Mouse (Mus musculus) neutrophil, adult 83 days (primary cell): Measurements from ENCODE around the gene Fam173b. TPM values are rescaled to one million over a fixed set of nuclear protein-coding genes. Genes with fewer than 3 reads are reported as not detected.

ENCODE experiments used
- total RNA-seq, 2 experiments: library from RNA; stranded (reverse); gene quantifications; one replicate each; pipeline ENCODE4 v1.2.4; 2023

The Fam173b gene
- total RNA-seq, result 1 to 10 TPM; 6.1 to 7.8 TPM

GRCm38 (mm10) chr15:31601646-31602374 lies at the start of gene Fam173b, which contains the start of gene Cct5:
Gene Fam173b (plus strand): TSS chr15:31601852.
Gene Cct5 (minus strand): TSS chr15:31601804.

DNA sequence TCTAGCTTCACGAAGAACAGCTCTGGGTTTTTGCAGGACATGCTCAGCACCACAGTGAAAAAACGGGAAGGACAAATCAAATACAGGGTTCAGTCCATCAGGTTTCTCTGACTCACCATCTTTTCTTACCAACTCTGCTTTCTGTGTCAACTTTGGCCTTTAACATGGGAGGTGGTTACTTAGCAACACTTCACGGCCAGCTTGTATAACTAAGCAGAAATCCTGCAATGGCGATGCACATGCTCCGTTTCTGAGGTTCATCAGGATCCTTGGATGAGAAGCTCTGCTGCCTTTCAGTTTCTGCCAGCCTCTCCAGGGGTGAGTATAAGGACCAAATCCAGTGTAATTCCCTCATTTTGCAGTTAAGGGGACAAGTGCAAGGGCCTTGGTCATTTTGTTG lies 36.5 kb upstream of the Fam173b start, which contains the start of gene Cmbl:
Gene Cmbl, plus strand, starts transcription at position 206 of the 400 bp plus-strand sequence.

Other genes with a start within 250 kb of the Fam173b start
- 10 to 100 TPM; 33.0 to 49.6 TPM for gene Ankrd33b, start 234.1 kb upstream of the Fam173b start, total RNA-seq
- gene Ropn1l, start 148.1 kb upstream of the Fam173b start, total RNA-seq, result 1 to 10 TPM in 1 of 2 experiments, under 1 TPM in 1; 0.85 to 1.5 TPM
- 10 to 100 TPM; 44.0 to 49.9 TPM for gene March6, start 70.8 kb upstream of the Fam173b start, total RNA-seq
- gene Cmbl, start 36.5 kb upstream of the Fam173b start, total RNA-seq, result not detected
- 100 to 1,000 TPM; 127 to 141 TPM for gene Cct5, start within 50 bp of the Fam173b start, total RNA-seq